In genomic region chr1:36090722-36091110, GRCm38 (mm10) we compare ENCODE assay signal across 10 mouse cellular contexts. TPM values are rescaled to one million over a fixed set of nuclear protein-coding genes. Genes with fewer than 3 reads are reported as not detected.
DNase-seq lines count a peak whose midpoint lies in the region; ATAC-seq and TF ChIP-seq lines count a peak whose summit lies in the region.
"Had no signal": no experiment of that assay in that cellular context is flagged by ENCODE, and none has a peak within 500 bp of the region (broad histone marks: within the 10 kb centered on the region; RNA-seq: fewer than 3 reads in every experiment).

No protein-coding gene starts in this region.

- WGBS in forebrain, embryonic 10.5 days, result 93% methylated on average over 4 of the region's 4 CpGs
- WGBS in forebrain, postnatal 0 days, result 92% methylated on average over 4 of the region's 4 CpGs
- WGBS in kidney, postnatal 0 days, result 88% methylated on average over 4 of the region's 4 CpGs
- WGBS in liver, postnatal 0 days (ENCODE audit: insufficient replicate concordance), result 66% methylated on average over 4 of the region's 4 CpGs

- no peaks in the 10 kb centered on the region for H3K27me3 ChIP-seq in forebrain, embryonic 10.5 days (ENCODE audit: poor library complexity, severe bottlenecking)
- no peaks in the 10 kb centered on the region for H3K27me3 ChIP-seq in forebrain, postnatal 0 days (ENCODE audit: insufficient read depth, low read length)
- H3K27me3 ChIP-seq in kidney, postnatal 0 days (ENCODE audit: insufficient read depth, low read length), result no peaks in the 10 kb centered on the region
- H3K27me3 ChIP-seq in erythroblast, embryonic 14.5 days (ENCODE audit: control insufficient read depth), result no peaks in the 10 kb centered on the region
- H3K27me3 ChIP-seq in liver, postnatal 0 days (ENCODE audit: insufficient read depth, low read length), result no peaks in the 10 kb centered on the region
- H3K27me3 ChIP-seq: limb, embryonic 13.5 days had no signal

- no peak for TF ChIP-seq EP300 in liver, postnatal 0 days (IDR thresholded peaks at IDR 0.05; ENCODE audit: low read depth)

- ATAC-seq in forebrain, postnatal 0 days, result no peak
- 0 out of 2 replicates have a peak, but pooled peaks have one; percentile 17 for ATAC-seq in kidney, postnatal 0 days (replicated peaks; ENCODE audit: low FRiP score, low read depth)
- peak; percentile 56 for ATAC-seq in liver, postnatal 0 days

- no peak for DNase-seq in forebrain, embryonic 10.5 days (ENCODE audit: extremely low spot score, low spot score)
- no peak for DNase-seq in forebrain, postnatal 0 days
- no peak for DNase-seq in kidney, postnatal 0 days (ENCODE audit: low spot score)
- DNase-seq in kidney, adult 11 months, result no peak
- peak; percentile 56 for DNase-seq in liver, postnatal 0 days
- no peak for DNase-seq in gastrocnemius, postnatal 25 days
- no peak for DNase-seq in cerebellum, postnatal 10 days
- DNase-seq: gastrocnemius, postnatal 14 days had no signal

- no peak overlapping the region for H3K4me3 ChIP-seq in forebrain, embryonic 10.5 days
- H3K4me3 ChIP-seq in forebrain, postnatal 0 days (ENCODE audit: low read depth, low read length), result no peak overlapping the region
- no peak overlapping the region for H3K4me3 ChIP-seq in kidney, postnatal 0 days (replicated peaks; ENCODE audit: low read depth, low read length)
- H3K4me3 ChIP-seq in erythroblast, embryonic 14.5 days (replicated peaks), result peak overlapping the region; percentile 55
- no peak overlapping the region; the same call in 1 of the 2 replicates for H3K4me3 ChIP-seq in liver, postnatal 0 days (ENCODE audit: low read depth, low read length)
- H3K4me3 ChIP-seq: limb, embryonic 13.5 days had no signal

- no peaks in the 10 kb centered on the region; the same call in 1 of the 2 replicates for H3K9me3 ChIP-seq in forebrain, embryonic 10.5 days
- no peaks in the 10 kb centered on the region for H3K9me3 ChIP-seq in forebrain, postnatal 0 days (ENCODE audit: low read length)
- no peaks in the 10 kb centered on the region for H3K9me3 ChIP-seq in kidney, postnatal 0 days (replicated peaks; ENCODE audit: low read length)
- H3K9me3 ChIP-seq in erythroblast, embryonic 14.5 days (ENCODE audit: control insufficient read depth, low read length), result no peaks in the 10 kb centered on the region
- H3K9me3 ChIP-seq in liver, postnatal 0 days (ENCODE audit: low read length), result no peaks in the 10 kb centered on the region
- H3K9me3 ChIP-seq: limb, embryonic 13.5 days had no signal

- no peak overlapping the region for H3K9ac ChIP-seq in forebrain, postnatal 0 days
- H3K9ac ChIP-seq in kidney, postnatal 0 days (ENCODE audit: low read depth, low read length), result no peak overlapping the region
- H3K9ac ChIP-seq in liver, postnatal 0 days (replicated peaks), result peak overlapping the region; percentile 59
- H3K9ac ChIP-seq: limb, embryonic 13.5 days had no signal

- H3K4me2 ChIP-seq in forebrain, postnatal 0 days (ENCODE audit: low read depth), result no peak overlapping the region
- no peak overlapping the region for H3K4me2 ChIP-seq in kidney, postnatal 0 days (ENCODE audit: low read length)
- peak overlapping the region; percentile 52 for H3K4me2 ChIP-seq in liver, postnatal 0 days (ENCODE audit: low read depth, low read length)
- H3K4me2 ChIP-seq: limb, embryonic 13.5 days had no signal

- H3K36me3 ChIP-seq in forebrain, embryonic 10.5 days (replicated peaks), result peaks cover 82% of the 10 kb centered on the region
- peaks cover 8% of the 10 kb centered on the region for H3K36me3 ChIP-seq in forebrain, postnatal 0 days (ENCODE audit: insufficient read depth)
- peaks cover 13% of the 10 kb centered on the region for H3K36me3 ChIP-seq in kidney, postnatal 0 days (ENCODE audit: insufficient read depth, low read length)
- peaks cover 100% of the 10 kb centered on the region for H3K36me3 ChIP-seq in erythroblast, embryonic 14.5 days (ENCODE audit: control insufficient read depth)
- H3K36me3 ChIP-seq in liver, postnatal 0 days (replicated peaks; ENCODE audit: insufficient read depth, low read length), result peaks cover 66% of the 10 kb centered on the region

- TF ChIP-seq CTCF in forebrain, postnatal 0 days (IDR thresholded peaks at IDR 0.05; ENCODE audit: low read depth), result no peak
- TF ChIP-seq CTCF in kidney, postnatal 0 days (IDR thresholded peaks at IDR 0.05; ENCODE audit: low read depth), result no peak
- TF ChIP-seq CTCF in liver, postnatal 0 days (IDR thresholded peaks at IDR 0.05; ENCODE audit: low read depth), result peak; percentile 13; the same call in 1 of the 2 replicates

- H3K27ac ChIP-seq in forebrain, embryonic 10.5 days, result peak overlapping the region; percentile 3; the same call in 1 of the 2 replicates
- no peak overlapping the region for H3K27ac ChIP-seq in forebrain, postnatal 0 days (ENCODE audit: low read depth, low read length)
- no peak overlapping the region for H3K27ac ChIP-seq in kidney, postnatal 0 days
- peak overlapping the region; percentile 83 for H3K27ac ChIP-seq in liver, postnatal 0 days (ENCODE audit: low read depth)
- H3K27ac ChIP-seq: limb, embryonic 13.5 days had no signal

- peaks cover 42% of the 10 kb centered on the region for H3K4me1 ChIP-seq in forebrain, embryonic 10.5 days
- peaks cover 5% of the 10 kb centered on the region for H3K4me1 ChIP-seq in forebrain, postnatal 0 days (ENCODE audit: insufficient read depth)
- peaks cover 33% of the 10 kb centered on the region for H3K4me1 ChIP-seq in kidney, postnatal 0 days (replicated peaks; ENCODE audit: insufficient read depth, low read length)
- H3K4me1 ChIP-seq in erythroblast, embryonic 14.5 days (ENCODE audit: control insufficient read depth), result peaks cover 97% of the 10 kb centered on the region
- peaks cover 86% of the 10 kb centered on the region for H3K4me1 ChIP-seq in liver, postnatal 0 days (ENCODE audit: insufficient read depth)

RNA-seq across cellular contexts. Expression of gene Hs6st1, which starts 22.5 kb away (rescaled TPM):
- 4.2 TPM in 2 replicates for polyA plus RNA-seq in forebrain, embryonic 10.5 days (2016; fragmentation: Nextera tagmentation; extraction: Ambion mirVana)
- total RNA-seq in forebrain, postnatal 0 days (2014; rRNA removed), result 52.5 and 61.1 TPM in 2 replicates
- 13.9 and 16.6 TPM in 2 replicates for polyA plus RNA-seq in forebrain, postnatal 0 days (2015; fragmentation: Nextera tagmentation; extraction: Ambion mirVana)
- polyA plus RNA-seq in kidney, postnatal 0 days (2015; fragmentation: Nextera tagmentation; extraction: Ambion mirVana), result 13.7 and 23.6 TPM in 2 replicates
- polyA plus RNA-seq in erythroblast, embryonic 14.5 days (2012), result 19.5 and 20.5 TPM in 2 replicates
- 12.8 and 13.3 TPM in 2 replicates for polyA plus RNA-seq in liver, postnatal 0 days (2015; fragmentation: Nextera tagmentation; extraction: Ambion mirVana)
- total RNA-seq in gastrocnemius, postnatal 25 days (2021), result 10 to 100 TPM; 20.0 to 20.8 TPM

Comparison
In these comparisons a context has a peak if more than half of its experiments do, and no peak if none do; other contexts are left out.
1. H3K27ac ChIP-seq: peak in forebrain, embryonic 10.5 days (single experiment) and liver, postnatal 0 days (single experiment); none in forebrain, postnatal 0 days (single experiment) and kidney, postnatal 0 days (single experiment).